Mouse (Mus musculus) 3T3-L1 (cell line): ENCODE measurements around the gene Tlr5.

ENCODE experiments used
- DNase-seq: peaks from one replicate; pipeline ENCODE4 v3.0.0-alpha.2; 2015; ENCODE audit warnings: low read depth, low spot score

Tlr5 gene

GRCm38 (mm10) chr1:182953667-182954066, 921 bp upstream of the Tlr5 start:
- no peak for DNase-seq

GRCm38 (mm10) chr1:182955047-182955620, 546 bp downstream of the Tlr5 start:
- DNase-seq, result no peak

- DNase-seq, result peak; percentile 90
Measured at GRCm38 (mm10) chr1:182956186-182956960, 1.8 kb downstream of the Tlr5 start.

GRCm38 (mm10) chr1:182957001-182957757, 2.6 kb downstream of the Tlr5 start:
- no peak for DNase-seq

GRCm38 (mm10) chr1:182957826-182958544, 3.4 kb downstream of the Tlr5 start:
- no peak for DNase-seq

GRCm38 (mm10) chr1:182958824-182959223, 4.2 kb downstream of the Tlr5 start:
- DNase-seq, result no peak

- DNase-seq, result no peak
Measured at GRCm38 (mm10) chr1:182959251-182959691, 4.7 kb downstream of the Tlr5 start.

- peak; percentile 48 for DNase-seq
Measured at GRCm38 (mm10) chr1:182959811-182960455, 5.3 kb downstream of the Tlr5 start.

GRCm38 (mm10) chr1:182961076-182961475, 6.5 kb downstream of the Tlr5 start:
- no peak for DNase-seq

GRCm38 (mm10) chr1:182963329-182963728, 8.7 kb downstream of the Tlr5 start:
- no peak for DNase-seq

- no peak for DNase-seq
Measured at GRCm38 (mm10) chr1:182964855-182965466, 10.4 kb downstream of the Tlr5 start.

- DNase-seq, result no peak
Measured at GRCm38 (mm10) chr1:182968732-182969131, 14.1 kb downstream of the Tlr5 start.

GRCm38 (mm10) chr1:182972240-182972639, 17.7 kb downstream of the Tlr5 start:
- no peak for DNase-seq

GRCm38 (mm10) chr1:182974826-182975225, 20.2 kb downstream of the Tlr5 start:
- no peak for DNase-seq

GRCm38 (mm10) chr1:182980702-182981101, 26.1 kb downstream of the Tlr5 start:
- DNase-seq, result no peak

- peak; percentile 99 for DNase-seq
Measured at GRCm38 (mm10) chr1:182982995-182983394, 28.4 kb downstream of the Tlr5 start.

- DNase-seq, result peak; percentile 24
Measured at GRCm38 (mm10) chr1:182983496-182984127, 29.0 kb downstream of the Tlr5 start.

- no peak for DNase-seq
Measured at GRCm38 (mm10) chr1:182986243-182986642, 31.7 kb downstream of the Tlr5 start.

GRCm38 (mm10) chr1:182986750-182987149, 32.2 kb downstream of the Tlr5 start:
- no peak for DNase-seq

- DNase-seq, result no peak
Measured at GRCm38 (mm10) chr1:182987801-182988200, 33.2 kb downstream of the Tlr5 start.
